Mouse (Mus musculus) spleen, adult 18-20 months (tissue): ENCODE data around the gene Capn12.
A peak's percentile ranks its signal among the peaks of the same experiment; 100 is the strongest.
"Not testable (repeated sequence)": the region's sequence is repeated elsewhere in the genome, so short reads cannot be mapped to it uniquely, and the experiment has no call there.

ENCODE experiments used
- DNase-seq, 2 experiments: peaks; one replicate each; pipeline ENCODE4 v3.0.0; 2022; ENCODE audit warnings: mixed read lengths in 2 of 2

Capn12 gene

DNA sequence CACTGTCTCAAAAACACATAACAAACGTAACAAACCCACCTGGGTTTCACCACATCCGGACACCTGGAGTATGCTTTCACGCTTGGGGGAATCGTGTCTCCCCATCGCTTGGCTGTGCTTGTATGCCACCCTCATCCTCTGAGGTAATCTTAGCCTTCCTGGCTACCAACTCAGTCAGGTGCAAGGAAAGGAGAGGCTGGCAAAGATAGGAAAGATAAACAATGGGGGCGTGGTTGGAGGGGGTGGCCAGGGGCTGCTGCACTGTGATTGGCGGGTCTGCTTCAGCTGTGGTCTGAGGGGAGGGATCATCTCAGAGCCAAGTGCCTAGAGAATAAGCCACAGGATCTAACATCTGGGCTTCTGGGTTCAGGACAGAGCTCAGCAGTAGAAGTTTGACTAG lies 1.6 kb upstream of the Capn12 start:
- DNase-seq: no peak

DNA sequence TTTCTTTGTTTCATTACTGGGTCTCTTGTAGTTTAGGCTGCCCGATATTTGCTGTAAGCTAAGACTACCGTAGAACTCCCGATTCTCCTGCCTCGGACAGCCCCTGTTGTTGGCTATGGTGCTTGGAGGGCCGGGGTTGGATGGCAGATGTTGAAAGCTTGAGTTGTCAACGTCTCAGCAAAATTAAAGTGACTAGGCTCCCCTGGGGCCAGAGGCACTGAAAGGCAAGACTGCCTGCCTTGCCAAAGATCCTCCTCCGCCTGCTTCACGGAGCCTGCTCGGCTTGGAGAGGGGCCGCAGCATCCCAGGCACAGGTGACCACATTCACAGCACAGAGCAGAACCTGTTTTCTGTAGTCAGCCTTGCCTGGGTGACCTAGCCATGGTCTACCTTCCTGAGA lies 668 bp upstream of the Capn12 start:
- DNase-seq: no peak

DNA sequence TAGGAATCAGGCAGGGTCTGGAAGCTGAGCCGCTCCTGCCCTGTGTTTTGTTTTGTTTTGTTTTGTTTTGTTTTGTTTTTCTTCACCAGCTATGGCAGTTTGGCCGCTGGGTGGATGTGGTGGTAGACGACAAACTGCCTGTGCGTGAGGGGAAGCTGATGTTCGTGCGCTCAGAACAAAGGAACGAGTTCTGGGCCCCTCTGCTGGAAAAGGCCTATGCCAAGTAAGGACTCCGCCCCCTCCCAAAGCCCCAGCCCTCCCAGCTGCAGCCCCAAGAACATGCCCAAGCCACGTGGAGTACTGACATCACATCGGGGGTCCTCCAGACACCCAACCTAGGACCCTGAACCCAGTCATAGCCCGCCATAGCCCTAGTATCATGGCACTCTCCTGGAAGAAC lies 1.8 kb downstream of the Capn12 start:
- no peak for DNase-seq

DNA sequence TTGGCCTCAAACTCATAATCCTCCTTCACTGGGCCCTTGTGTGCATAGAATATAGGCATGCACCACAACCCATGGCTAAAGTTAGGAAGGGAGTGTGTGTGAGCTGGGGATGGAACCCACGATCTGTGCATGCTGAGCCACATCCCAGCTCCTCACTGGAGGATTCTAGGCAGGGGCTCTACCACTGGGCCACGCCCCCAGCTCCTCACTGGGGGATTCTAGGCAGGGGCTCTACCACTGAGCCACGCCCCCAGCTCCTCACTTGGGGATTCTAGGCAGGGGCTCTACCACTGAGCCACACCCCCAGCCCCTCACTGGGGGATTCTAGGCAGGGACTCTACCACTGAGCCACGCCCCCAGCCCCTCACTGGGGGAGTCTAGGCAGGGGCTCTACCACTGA lies 2.5 kb downstream of the Capn12 start:
- DNase-seq: not testable (repeated sequence)

DNA sequence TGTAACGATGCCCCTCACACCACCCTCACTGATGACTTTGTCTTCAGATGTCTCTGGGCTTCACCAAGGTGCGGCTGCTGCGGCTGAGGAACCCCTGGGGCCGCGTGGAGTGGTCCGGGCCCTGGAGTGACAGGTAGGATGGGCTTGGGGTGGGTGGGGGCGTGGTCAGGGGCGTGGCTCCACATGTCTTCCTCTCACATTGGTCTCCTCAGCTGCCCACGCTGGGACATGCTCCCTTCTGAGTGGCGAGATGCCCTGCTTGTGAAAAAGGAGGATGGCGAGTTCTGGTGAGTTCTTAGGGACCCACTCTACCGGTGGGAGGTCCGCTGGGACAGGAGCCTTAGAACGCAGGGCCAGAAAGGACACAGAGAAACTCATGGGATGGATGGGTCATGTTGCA lies 5.3 kb downstream of the Capn12 start:
- DNase-seq: no peak

DNA sequence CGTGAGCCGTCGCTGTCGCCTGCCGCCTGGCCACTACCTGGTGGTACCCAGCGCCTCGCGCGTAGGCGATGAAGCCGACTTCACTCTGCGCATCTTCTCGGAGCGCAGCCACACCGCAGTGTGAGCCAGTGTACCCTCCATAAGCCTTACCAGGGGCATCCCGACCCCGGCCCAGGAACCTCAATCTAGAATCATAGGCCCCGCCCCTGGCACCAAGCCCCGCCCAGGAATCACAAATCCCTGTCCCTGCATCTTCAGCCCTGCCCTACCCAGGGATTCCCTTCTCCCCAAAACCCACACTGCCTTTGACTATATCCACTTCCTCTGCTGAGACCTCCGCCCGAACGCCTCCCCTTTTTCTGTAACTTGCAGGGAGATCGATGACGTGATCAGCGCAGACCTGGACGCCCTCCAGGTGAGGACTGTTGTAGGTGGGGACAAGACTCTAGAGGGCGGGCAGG lies 7.5 kb downstream of the Capn12 start:
- DNase-seq: no peak

DNA sequence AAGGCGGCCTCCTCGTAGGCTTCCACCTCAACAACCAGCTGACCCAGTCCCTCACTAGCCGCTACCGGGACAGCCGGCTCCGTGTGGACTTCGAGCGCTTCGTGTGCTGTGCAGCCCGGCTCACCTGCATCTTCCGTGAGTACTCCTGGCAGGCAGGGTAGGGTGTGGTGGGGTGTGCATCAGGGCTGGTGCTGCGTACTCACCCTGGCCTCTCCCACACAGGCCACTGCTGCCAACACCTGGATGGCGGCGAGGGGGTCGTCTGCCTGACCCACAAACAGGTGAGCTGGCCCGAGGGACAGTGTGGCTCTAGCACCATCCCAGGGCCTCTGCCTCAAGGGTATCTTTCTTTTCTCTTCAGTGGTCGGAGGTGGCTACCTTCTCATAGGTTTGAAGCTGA lies 11.4 kb downstream of the Capn12 start:
- DNase-seq: no peak

DNA sequence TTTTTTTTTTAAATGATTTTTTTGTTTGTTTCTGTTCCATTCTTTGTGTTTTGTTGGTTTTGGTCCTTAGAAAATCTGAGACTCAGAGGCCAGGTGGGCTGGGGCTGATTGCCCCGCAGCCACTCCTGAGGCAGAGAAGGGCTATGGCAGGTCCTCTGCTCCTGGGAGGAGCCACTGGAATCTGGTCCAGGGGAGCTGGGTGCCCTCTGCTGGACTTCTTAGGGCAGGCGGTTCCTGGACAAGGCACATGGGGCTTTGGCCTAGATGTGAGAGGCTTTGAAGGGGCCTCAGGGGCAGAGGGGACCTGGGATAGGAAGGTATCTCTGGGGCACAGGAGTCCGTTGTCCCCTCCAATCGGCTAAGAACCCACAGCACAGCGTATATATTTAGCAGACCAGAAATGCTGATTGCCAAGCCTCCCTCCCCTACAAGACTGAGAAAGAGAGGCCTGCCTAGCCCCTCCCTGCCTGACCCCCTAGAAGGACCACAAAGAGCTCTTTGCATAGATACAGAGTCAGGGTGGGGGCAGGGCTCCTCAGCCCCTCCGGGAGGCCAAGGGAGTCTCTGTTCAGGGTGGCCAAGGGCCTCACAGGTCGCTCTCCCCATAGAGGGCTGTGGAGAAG lies 12.5 kb downstream of the Capn12 start:
- no peak for DNase-seq

DNA sequence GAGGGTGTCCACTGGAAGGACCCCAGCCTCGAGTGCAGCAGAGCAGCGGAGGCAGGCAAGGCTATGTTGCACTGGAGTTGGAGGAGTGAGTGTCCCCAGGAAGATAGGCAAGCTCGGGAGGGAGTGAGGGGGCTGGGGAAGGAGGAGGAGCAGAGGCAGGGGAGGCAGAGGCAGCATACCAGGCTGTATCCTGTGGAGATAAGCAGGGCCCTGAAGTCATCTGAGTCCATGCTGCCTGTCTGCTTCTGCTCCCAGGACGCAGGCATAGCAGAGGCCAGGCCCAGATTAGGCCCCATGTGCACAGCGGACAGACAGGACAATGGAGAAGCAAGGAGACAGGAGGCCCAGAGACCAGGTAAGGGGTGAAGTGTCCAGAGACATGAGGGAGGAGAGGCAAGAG lies 13.7 kb downstream of the Capn12 start:
- no peak for DNase-seq

DNA sequence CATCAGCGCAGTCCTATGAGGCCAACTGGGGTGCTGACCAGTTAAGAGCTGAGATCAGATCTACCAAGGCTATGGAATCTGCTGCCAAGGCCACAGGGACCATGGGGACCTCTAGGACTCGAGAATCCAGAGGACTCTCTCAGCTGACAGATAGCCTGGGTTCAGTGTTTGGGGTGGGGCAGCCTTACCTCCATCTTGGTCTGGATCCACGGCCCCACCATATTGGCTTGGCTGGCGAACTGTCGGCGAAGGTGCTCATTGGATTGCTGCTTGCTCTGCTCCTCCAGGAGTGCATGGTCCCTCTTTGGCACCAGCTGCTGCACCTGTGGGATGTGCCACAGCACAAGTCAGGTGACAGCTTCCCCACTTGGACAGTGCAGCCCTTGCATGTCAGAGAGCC lies 16.4 kb downstream of the Capn12 start:
- DNase-seq: no peak

DNA sequence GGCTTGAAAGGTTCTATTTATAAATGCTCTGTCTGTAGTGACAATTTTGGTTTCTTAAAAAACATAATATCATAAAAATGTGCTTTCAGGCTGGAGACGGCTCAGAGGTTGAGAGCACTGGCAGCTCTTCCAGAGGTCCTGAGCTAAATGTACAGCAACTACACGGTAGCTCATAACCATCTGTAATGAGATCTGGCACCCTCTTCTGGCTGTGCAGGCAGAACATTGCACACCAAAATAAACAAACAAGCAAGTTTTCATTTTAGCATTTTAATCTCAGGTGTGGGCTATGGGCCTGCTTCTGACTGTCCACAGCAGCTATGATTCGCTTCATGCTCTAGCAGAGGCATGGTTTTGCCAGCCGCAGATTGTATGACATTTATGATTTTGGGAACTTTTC lies 18.8 kb downstream of the Capn12 start:
- no peak for DNase-seq

DNA sequence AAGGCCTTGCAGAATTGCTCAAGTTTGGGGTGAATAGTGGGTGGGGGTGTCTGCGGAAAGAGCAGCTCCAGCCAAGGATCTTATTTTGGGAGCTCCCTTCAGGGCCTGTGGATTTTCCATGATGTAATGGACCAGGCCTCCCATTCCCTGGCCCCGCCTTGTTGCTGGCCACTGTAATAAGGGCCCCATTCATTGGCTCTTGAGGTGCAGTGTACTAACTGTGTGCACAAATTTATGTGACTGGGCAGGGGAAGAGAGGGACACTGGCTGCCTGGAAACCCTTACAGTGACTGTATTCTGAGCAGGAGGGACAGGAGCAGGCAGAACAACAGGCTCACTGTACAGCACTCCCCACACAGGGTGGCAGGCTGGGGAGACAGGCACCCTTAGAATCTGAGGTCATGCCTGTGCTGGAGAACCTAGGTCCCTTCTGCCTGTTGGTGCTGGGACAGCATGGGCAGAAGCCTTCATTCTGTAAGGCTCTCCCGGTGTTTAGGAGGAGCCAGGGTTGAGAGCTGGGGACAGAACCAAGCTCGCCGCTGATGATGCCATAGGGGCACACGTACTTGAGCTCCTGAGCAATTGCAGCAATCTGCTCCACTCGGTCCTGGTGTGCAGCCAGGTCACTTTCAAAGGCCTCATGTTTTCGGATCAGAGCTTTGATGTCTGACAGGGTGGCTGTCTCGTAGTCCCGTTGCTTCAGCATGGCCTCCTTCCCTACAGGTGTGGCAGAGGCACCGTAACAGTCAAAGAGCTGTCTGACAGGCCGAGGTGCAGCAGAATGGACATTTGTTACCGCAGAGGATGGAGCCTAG lies 20.3 kb downstream of the Capn12 start:
- no peak for DNase-seq

DNA sequence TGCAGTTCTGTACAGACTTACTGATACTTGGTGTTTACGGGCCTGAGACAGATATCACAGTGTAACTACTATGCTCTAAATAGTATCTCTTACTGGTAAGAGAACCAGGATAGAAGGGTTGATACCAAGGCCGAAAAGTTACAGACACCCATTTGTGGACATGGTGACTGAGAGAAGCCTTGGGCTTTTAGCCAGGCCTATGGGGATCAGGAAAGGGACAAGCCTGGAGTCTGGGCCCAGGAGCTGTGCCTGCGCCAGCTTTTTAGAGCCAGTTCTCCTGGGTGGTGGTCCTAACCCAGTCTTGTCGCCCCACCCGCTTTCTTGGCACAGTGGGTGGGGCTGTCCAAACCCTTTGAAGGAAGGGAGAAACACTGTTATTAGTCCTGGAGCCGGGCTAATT lies 21.0 kb downstream of the Capn12 start:
- no peak for DNase-seq

DNA sequence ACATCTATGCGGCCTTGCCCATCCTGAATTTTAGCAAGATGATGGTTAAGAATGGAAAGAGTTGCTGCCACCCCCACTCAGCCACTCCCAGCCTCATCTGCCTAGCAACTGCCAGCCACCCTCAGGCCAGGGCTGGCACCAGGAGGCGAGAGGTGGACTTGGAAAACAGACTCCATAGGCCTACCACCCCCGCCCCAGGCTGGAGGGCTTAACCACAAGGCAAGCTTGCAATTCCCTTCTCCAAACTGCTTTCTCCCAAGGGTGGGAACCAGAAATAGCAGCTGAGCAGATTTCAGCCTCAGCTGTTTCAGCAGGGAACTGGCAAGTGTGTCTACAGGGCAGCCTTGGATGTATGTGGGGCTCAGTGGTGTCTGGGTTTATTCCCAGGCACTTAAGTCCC lies 21.6 kb downstream of the Capn12 start:
- DNase-seq: no peak

DNA sequence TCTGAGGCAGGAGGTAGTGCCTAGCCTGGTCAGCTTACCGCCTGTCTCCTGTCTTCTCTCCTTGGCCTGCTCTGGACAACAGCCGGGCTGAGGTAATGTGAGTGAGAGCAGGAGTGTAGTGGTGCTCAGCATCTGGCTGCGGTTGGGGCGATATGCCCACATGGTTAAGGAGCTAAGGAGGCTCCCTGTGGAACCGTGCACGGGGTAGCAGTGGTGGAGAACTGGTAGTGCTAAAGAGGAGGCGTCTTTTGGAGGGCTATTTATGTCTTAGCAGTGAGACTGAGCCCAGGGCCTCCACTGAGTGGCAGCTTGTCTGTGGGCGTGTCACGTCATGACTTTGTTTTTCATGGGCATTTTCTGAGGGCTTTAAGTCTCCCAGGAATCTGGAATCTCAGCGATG lies 22.6 kb downstream of the Capn12 start:
- no peak for DNase-seq

DNA sequence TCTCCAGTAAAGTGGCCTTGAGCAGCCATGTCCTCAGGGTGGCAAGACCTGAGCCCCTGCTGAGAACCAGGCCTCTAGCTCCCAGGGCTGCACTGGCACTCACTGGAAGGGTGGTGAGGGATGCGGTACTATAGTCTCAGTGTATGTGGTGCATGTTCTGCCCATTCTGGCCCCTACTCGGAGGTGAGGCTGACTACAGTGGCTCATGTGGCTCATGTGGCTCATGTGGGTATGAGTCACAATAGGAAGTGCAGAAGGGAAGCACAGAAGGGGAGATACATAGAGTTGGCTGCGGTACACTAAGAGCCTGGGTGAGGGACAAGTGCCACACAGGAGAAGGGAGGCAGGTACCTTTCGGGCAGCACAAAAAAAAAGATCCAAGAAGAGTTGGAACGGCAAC lies 26.0 kb downstream of the Capn12 start:
- no peak for DNase-seq

DNA sequence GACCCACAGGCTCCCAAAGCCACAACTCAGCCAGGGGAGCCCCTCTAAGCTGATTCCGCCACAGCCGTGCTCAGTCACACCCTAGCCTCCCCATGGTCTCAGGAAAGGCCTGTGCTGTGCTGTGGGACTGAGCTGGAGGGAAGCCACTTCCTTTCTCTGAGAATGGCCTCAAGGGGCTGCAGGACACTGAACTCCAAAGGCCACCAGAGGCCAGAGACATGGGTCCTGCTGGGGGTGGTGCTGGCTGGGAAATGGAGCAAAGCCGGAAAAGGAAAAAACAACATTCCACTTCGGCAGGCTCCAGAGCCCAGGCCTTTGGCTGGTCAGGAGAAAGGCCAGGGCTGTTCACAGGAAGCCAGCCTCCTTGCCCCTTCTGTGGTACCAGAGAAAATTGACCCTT lies 30.4 kb downstream of the Capn12 start:
- DNase-seq: no peak

DNA sequence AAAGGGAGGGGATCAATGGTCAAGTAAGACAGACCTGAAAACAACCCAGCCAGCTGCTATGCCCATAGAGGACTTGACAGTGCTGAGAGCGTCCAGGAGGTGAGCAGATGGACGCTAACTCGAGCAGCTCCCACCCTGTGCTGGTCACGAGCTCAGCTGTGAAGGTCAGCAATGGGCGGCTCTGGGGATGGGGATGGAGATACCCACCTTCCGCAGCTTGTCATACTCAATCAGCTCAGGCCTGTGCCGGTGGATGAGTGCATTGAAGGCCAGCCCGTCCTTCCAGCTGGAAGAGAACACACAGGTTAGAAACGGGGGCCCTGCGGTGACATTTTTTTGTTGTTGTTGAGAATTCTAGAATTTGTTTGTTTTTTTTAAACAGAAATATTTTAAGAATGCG lies 31.9 kb downstream of the Capn12 start:
- DNase-seq: no peak

DNA sequence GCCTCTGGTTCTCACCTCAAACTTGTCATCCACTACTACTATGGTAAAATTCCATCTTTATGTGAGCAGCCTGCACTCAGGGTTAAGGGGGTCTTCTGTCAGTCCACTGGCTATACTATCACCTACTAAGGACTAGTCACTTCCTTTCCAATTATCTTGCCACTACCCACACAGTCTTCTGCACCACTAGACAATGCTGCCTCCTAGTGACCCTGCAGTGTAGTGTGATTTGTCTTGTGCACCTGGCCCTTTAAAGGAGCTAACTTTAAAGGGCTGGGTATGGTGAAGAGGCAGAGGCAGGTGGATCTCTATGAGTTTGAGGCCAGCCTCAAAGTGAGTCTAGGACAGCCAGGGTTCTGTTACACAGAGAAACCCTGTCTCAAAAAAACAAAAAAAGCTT lies 35.3 kb downstream of the Capn12 start:
- no peak for DNase-seq

DNA sequence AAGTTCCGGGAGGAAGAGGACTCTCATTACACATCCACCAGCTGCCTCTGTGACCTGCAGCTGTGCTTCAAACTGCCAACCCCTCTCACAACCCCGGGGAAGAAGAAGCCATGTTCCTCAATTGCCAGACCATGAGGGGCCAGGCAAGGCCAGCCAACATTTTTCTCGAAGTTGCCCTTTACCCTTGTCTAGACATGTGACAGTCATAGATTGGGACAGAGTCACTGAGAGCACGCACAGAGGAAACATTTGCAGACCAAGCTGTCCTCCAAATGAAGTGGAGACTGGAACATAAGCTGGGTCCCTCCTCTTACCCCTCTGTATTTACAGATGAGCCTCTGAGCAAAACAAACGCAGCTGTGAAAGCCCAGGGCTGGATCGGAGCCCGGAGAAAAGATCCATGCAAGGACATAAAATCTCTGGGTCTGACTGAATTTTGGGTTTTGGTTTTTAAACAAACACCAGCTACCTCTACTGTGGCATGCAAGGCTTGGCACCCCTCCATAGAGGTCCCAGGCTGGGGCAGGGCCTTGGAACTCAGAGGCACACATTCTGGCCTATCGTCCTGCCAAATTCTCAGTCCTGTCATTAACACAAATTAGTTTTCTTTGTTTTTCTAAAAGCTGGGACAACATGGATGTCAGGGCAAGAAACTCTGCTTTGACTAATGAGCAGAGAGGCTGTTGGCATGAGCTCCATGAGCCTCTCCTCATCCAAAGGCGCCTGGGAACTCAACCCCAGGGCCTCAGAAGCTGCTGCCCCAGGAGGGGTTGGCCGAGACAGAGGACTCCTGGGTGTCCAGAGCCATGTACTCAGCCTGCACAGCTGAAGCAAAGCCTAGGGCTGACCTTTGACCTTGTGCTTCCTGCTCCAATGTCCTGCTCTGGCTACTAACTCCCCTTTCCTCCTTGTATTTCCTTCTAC lies 36.5 kb downstream of the Capn12 start:
- no peak for DNase-seq

DNA sequence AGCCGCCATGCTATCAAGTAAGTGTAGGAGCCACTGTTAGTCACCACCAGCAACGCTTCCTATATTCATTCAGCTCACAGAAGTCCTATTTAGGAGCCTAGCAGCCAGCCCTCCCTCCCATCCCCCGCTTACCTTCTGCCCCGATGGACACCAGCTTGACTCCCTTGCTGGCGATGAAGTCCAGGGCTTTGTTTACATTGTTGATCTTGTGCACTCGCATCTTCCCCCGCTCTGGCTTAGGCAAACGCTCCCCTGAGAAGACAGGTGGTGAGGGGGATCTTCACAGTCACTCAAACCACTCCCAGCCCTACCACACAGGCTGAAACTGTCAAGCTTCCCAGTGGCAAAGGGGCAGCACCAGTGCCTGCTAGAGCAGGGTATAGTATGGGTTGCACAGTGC lies 37.3 kb downstream of the Capn12 start:
- no peak for DNase-seq

DNA sequence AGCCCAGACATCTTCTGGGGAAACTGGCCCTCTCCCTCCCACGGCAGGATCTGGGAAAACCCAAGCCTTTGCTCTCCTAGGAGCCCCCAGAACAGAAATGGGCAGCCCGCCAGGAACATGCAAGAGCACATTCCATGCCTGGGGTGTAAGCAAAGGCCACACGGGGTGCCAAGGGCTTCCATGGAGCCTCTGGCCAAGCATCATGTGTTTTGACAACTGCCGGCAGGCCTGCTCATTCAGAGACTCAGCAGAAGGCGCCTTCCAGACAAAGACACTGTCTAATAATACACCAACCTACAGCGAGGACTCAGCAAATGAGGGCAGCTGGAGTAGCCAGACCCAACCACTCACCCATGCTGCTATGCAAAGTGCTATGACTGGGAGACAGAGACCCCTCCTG lies 38.6 kb downstream of the Capn12 start:
- DNase-seq: peak in 1 of 2 experiments; percentile 27

DNA sequence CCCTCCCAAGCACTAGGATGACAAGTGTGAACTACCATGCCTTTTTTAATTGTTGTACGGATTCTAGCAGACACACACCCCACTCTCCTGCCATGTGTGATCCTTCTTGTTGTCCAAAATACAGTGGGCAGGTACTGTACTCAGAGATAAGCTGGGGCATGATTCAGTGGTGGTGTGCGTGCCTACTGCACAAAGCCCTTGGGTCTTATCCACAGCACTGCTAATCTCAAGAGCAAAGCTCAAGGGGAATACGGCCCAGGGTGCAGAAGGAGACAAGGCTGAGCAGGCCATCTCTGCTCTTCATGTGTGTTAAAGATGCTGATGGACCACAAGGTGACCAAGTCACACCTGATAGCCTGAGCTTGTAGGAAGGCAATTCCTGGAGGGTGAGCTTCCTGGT lies 40.0 kb downstream of the Capn12 start:
- no peak for DNase-seq
